ENCODE assay signal across 9 mouse cellular contexts in the genomic region with DNA sequence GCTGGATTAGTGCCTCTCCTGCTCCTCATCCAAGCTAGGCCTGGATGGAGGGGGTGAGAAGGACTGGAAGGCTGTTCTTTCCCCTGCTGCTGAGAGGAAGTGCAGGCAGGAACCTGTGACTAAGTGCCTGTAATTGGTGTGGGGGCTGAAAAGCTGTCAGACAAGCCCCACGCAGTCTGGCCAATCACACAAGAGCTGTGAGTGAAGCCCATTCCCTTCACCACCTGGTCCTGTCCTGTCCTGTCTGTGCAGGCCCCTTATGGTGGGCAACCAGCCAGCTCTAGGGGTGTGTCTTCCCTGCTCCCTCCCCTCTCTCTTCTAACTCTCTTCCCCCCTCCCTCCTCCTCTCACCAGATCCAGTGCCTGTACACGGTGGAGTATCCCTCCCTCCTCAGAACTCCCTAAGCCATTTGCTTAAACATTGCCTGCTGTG. TPM values are rescaled to one million over a fixed set of nuclear protein-coding genes. Genes with fewer than 3 reads are reported as not detected.
DNase-seq lines count a peak whose midpoint lies in the region; ATAC-seq and TF ChIP-seq lines count a peak whose summit lies in the region.
"Had no signal": no experiment of that assay in that cellular context is flagged by ENCODE, and none has a peak within 500 bp of the region (broad histone marks: within the 10 kb centered on the region; RNA-seq: fewer than 3 reads in every experiment).

No protein-coding gene starts in this region.

- no peaks in the 10 kb centered on the region for H3K36me3 ChIP-seq in lung, embryonic 14.5 days (ENCODE audit: insufficient read depth)

- no peak for TF ChIP-seq CTCF in lung, embryonic 14.5 days (IDR thresholded peaks at IDR 0.05; ENCODE audit: low read depth)

- peak overlapping the region; percentile 76 for H3K27ac ChIP-seq in lung, embryonic 14.5 days (ENCODE audit: low read depth)
- H3K27ac ChIP-seq: liver, embryonic 14.5 days had no signal

- H3K9ac ChIP-seq in lung, embryonic 14.5 days, result 0 out of 2 replicates have a peak overlapping the region, but pooled peaks have one; percentile 17
- H3K9ac ChIP-seq: liver, embryonic 14.5 days had no signal

- no peaks in the 10 kb centered on the region for H3K9me3 ChIP-seq in lung, embryonic 14.5 days (ENCODE audit: low read depth, low read length)

- H3K27me3 ChIP-seq in lung, embryonic 14.5 days (ENCODE audit: insufficient read depth, low read length), result no peaks in the 10 kb centered on the region

- peaks cover 7% of the 10 kb centered on the region for H3K4me1 ChIP-seq in lung, embryonic 14.5 days (ENCODE audit: insufficient read depth)

- ATAC-seq in lung, embryonic 14.5 days (ENCODE audit: insufficient read depth), result peak; percentile 89
- ATAC-seq in megakaryocyte-erythroid progenitor cell, adult 5-6 weeks (replicated peaks; ENCODE audit: low FRiP score, low TSS enrichment, poor library complexity, severe bottlenecking), result no peak

- peak; percentile 88 for DNase-seq in lung, embryonic 14.5 days
- no peak for DNase-seq in lung, postnatal 25 days (ENCODE audit: low spot score)
- peak; percentile 41 for DNase-seq in embryo, embryonic 11.5 days (ENCODE audit: low read depth, low spot score)
- DNase-seq in heart, adult 9 months (ENCODE audit: low spot score in 2 of 2), result peak; percentile 32 to 43
- peak; percentile 32 to 55 for DNase-seq in kidney, postnatal 25 days
- DNase-seq in mesoderm, embryonic 11.5 days (ENCODE audit: low read depth, low spot score), result peak; percentile 69
- DNase-seq in yolk sac, embryonic 10.5 days (ENCODE audit: low spot score), result peak; percentile 58

- WGBS in lung, embryonic 14.5 days, result 4% methylated on average over 2 of the region's 2 CpGs

- H3K4me2 ChIP-seq in lung, embryonic 14.5 days, result no peak overlapping the region

- no peak overlapping the region for H3K4me3 ChIP-seq in lung, embryonic 14.5 days (ENCODE audit: low read depth, low read length)

RNA-seq across cellular contexts. Expression of gene Sult5a1, which starts 20.5 kb away (rescaled TPM):
- polyA plus RNA-seq in lung, embryonic 14.5 days (2014; fragmentation: Nextera tagmentation; extraction: Ambion mirVana), result 16.3 and 17.8 TPM in 2 replicates
- not detected in 2 replicates for total RNA-seq in megakaryocyte-erythroid progenitor cell, adult 5-6 weeks (2014; fragmentation: Nextera tagmentation)
- not detected in 2 replicates for total RNA-seq in megakaryocyte-erythroid progenitor cell, adult 5-6 weeks (2017)

RNA-seq across cellular contexts. Expression of gene Cpne7, which starts 20.5 kb away (rescaled TPM):
- 0.24 and 0.49 TPM in 2 replicates for polyA plus RNA-seq in lung, embryonic 14.5 days (2014; fragmentation: Nextera tagmentation; extraction: Ambion mirVana)
- total RNA-seq in megakaryocyte-erythroid progenitor cell, adult 5-6 weeks (2014; fragmentation: Nextera tagmentation), result 1.5 and 2.3 TPM in 2 replicates
- total RNA-seq in megakaryocyte-erythroid progenitor cell, adult 5-6 weeks (2017), result 1.0 and 1.2 TPM in 2 replicates

RNA-seq across cellular contexts. Expression of gene Rpl13, which starts 35.5 kb away (rescaled TPM):
- 1,722 and 1,770 TPM in 2 replicates for polyA plus RNA-seq in lung, embryonic 14.5 days (2014; fragmentation: Nextera tagmentation; extraction: Ambion mirVana)
- 2,414 and 2,637 TPM in 2 replicates for total RNA-seq in megakaryocyte-erythroid progenitor cell, adult 5-6 weeks (2014; fragmentation: Nextera tagmentation)
- total RNA-seq in megakaryocyte-erythroid progenitor cell, adult 5-6 weeks (2017), result 3,345 and 3,531 TPM in 2 replicates

RNA-seq across cellular contexts. Expression of gene Dpep1, which starts 48.4 kb away (rescaled TPM):
- 1.0 and 1.1 TPM in 2 replicates for polyA plus RNA-seq in lung, embryonic 14.5 days (2014; fragmentation: Nextera tagmentation; extraction: Ambion mirVana)
- not detected in 2 replicates for total RNA-seq in megakaryocyte-erythroid progenitor cell, adult 5-6 weeks (2014; fragmentation: Nextera tagmentation)
- total RNA-seq in megakaryocyte-erythroid progenitor cell, adult 5-6 weeks (2017), result not detected in 2 replicates
